Mouse (Mus musculus) CD4-positive, CD25-positive, alpha-beta regulatory T cell, adult 9 weeks (primary cell): ENCODE measurements around the gene Baiap2. TPM values are rescaled to one million over a fixed set of nuclear protein-coding genes. Genes with fewer than 3 reads are reported as not detected.

Source experiments
- polyA plus RNA-seq: library from polyadenylated mRNA; unstranded; fragments of 100-300 nt; shearing (Covaris generic); gene quantifications from one replicate; pipeline ENCODE4 v1.2.1, GENCODE M21; 2017

Baiap2 gene
- polyA plus RNA-seq, result 16.9 TPM

DNA sequence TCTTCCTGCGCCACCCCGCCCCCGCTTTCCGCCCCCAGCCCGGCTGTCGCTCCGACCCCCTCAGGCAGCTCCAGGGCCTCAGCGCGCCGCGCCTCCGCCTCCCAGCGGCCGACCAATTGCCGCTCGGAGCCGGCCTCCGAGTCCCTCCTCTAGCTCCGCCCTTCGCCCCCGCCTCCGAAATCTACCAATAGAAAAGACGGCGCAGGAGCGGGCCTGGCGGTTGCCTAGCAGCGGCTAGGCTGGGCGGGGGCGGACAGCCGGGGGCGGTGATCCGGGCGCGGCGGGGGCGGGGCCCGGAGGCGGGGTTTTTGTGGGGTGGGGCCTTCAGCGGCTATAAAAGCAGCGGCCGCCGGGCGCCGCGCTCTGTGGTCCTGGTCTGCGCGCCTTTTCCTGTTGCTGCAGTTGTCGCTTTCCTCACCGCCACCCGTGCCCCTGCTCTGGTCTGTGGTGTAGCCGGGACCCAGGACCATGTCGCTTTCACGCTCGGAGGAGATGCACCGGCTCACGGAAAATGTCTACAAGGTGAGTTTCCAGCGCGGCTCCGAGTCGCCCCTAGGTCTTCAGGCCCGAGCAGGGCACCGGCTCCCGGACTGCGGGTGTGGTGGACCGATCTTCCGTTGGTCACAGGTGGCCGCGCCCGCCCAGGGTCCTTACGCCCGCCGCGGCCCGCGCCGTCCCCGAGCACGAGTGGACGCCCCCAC lies at the start of gene Baiap2:
Gene Baiap2 (plus strand): TSS at position 37 of the 701 bp plus-strand sequence.

DNA sequence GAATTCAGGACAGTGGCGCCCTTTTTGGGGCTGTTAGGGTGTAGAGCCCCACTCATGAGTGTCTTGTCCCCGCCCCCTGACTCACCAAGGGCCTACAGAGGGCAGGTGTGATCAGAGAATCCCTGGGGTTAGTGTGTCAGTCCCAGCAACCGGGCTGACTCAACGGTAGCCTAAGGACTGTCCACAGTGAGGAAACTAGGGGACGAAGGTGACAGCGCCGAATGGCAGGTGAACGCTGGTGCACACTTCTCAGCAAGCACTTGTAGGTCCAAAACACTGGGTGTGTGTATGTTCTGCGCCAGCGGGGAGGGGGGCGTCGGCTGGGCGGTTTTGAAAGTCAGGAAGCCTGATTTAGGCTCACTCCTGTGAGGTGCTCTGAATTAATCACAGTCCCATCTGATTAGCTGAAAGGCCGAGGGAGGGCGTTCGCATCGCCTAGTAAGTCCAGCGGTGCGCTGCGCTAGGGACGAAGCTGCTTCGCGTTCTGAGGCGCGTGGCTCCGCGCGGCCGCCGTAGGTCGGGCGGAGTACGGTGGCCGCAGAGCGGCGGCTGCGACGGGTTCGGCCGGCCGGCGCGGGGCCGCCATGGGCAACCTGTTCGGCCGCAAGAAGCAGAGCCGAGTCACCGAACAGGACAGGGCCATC lies 29.1 kb upstream of the Baiap2 start, which contains the start of gene Chmp6:
Gene Chmp6 (plus strand): TSS at position 151 of the 644 bp plus-strand sequence.

DNA sequence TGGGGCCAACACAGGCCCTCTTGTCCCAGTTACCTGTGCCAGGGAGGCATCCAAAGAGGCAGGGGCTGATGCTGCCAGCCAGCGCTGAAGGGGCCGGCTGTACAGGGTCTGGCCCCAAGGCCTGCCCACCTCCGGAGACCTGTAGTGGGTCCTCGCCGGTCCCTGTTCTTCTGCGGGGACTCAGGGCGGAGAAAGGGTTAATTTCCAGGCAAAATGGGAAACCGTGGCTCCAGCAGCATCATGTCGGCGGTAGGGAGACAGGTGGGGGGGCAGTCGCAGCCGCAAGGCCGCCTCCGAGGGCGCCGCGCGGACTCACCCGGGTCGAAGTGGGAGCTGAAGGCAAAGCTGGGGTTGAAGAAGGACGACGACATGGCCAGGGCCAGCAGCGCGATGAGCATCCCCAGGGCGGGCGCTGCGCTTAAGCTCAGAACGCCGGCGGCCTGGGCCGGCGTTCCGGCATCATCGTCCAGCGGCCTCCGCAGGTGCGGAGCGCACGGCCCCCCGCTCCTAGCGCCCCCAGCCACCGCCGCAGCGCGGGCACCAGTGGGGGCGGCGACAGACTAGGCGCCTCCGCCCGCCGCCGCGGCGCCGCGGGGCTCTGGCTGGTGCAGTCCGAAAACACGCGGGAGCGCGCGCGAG lies 104.1 kb downstream of the Baiap2 start, which contains the start of gene Aatk:
Gene Aatk (minus strand): TSS at position 615 of the 639 bp plus-strand sequence.

Other genes starting within 250 kb of the Baiap2 start
- gene Chmp6, start 29.3 kb upstream of the Baiap2 start, polyA plus RNA-seq, result 50.4 TPM
- gene Aatk, start 104.4 kb downstream of the Baiap2 start, polyA plus RNA-seq, result not detected
- gene Cep131, start 144.1 kb downstream of the Baiap2 start, polyA plus RNA-seq, result 2.0 TPM
- gene Tepsin, start 156.0 kb downstream of the Baiap2 start, polyA plus RNA-seq, result 39.7 TPM
- gene Ndufaf8, start 156.2 kb downstream of the Baiap2 start, polyA plus RNA-seq, result 108 TPM
- gene Slc38a10, start 208.6 kb downstream of the Baiap2 start, polyA plus RNA-seq, result 151 TPM